Mouse (Mus musculus): ENCODE data around the gene Gm11569. TPM values are rescaled to one million over a fixed set of nuclear protein-coding genes. Genes with fewer than 3 reads are reported as not detected.

The Gm11569 gene
- polyA plus RNA-seq, 1 experiment from 2014 or later = not detected

DNA sequence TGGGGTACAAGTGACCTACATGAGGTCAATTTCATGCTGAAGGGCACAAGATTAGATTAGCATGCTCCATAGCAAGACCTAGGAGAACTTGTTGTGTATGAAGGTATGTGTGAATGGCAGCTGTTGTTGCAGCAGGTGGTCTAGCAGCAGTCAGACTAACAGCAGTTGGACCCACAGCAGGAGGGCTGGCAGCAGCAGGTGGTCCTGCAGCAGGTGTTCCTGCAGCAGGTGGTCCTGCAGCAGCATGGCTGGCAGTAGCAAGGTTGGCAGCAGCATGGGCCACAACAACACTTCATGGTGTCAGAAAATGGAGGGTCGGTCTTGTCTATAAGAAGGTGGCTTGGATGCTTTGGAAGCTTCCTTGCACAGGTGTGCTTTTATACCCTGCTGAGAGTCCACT lies 39.9 kb downstream of the Gm11569 start:
- H3K9me3 ChIP-seq = no peaks in the 10 kb centered on the region
- H3K27me3 ChIP-seq (replicated peaks) = no peaks in the 10 kb centered on the region
- no peak overlapping the region for H3K27ac ChIP-seq
- H3K4me1 ChIP-seq (replicated peaks) = no peaks in the 10 kb centered on the region
- no peak for ATAC-seq
- H3K4me2 ChIP-seq (replicated peaks) = no peak overlapping the region
- WGBS = 96% methylated on average over 1 of the region's 1 CpGs
- H3K4me3 ChIP-seq (replicated peaks) = no peak overlapping the region
- no peak overlapping the region for H3K9ac ChIP-seq
- no peaks in the 10 kb centered on the region for H3K36me3 ChIP-seq

Other genes starting within 250 kb of the Gm11569 start
- gene Krtap3-3, start 248.1 kb downstream of the Gm11569 start, polyA plus RNA-seq (2015; fragmentation: Nextera tagmentation; extraction: Ambion mirVana) = not detected in 2 replicates
- not detected in 2 replicates for gene Krtap3-2, start 242.1 kb downstream of the Gm11569 start, polyA plus RNA-seq (2015; fragmentation: Nextera tagmentation; extraction: Ambion mirVana)
- not detected in 2 replicates for gene Gm11939, start 239.5 kb downstream of the Gm11569 start, polyA plus RNA-seq (2015; fragmentation: Nextera tagmentation; extraction: Ambion mirVana)
- 0.30 TPM in 1 of 2 replicates, not detected in the other for gene Krtap3-1, start 232.3 kb downstream of the Gm11569 start, polyA plus RNA-seq (2015; fragmentation: Nextera tagmentation; extraction: Ambion mirVana)
- gene Krtap1-5, start 217.9 kb downstream of the Gm11569 start, polyA plus RNA-seq (2015; fragmentation: Nextera tagmentation; extraction: Ambion mirVana) = not detected in 2 replicates
- gene Krtap1-4, start 215.3 kb downstream of the Gm11569 start, polyA plus RNA-seq (2015; fragmentation: Nextera tagmentation; extraction: Ambion mirVana) = not detected in 2 replicates
- gene Krtap1-3, start 207.6 kb downstream of the Gm11569 start, polyA plus RNA-seq (2015; fragmentation: Nextera tagmentation; extraction: Ambion mirVana) = not detected in 2 replicates
- gene Krtap9-3, start 200.8 kb downstream of the Gm11569 start, polyA plus RNA-seq (2015; fragmentation: Nextera tagmentation; extraction: Ambion mirVana) = not detected in 2 replicates
- gene Gm11938, start 195.6 kb downstream of the Gm11569 start, polyA plus RNA-seq (2015; fragmentation: Nextera tagmentation; extraction: Ambion mirVana) = not detected in 2 replicates
- not detected in 2 replicates for gene Gm11937, start 188.7 kb downstream of the Gm11569 start, polyA plus RNA-seq (2015; fragmentation: Nextera tagmentation; extraction: Ambion mirVana)
- gene Krtap2-4, start 184.1 kb downstream of the Gm11569 start, polyA plus RNA-seq (2015; fragmentation: Nextera tagmentation; extraction: Ambion mirVana) = not detected in 2 replicates
- not detected in 2 replicates for gene Gm11562, start 178.5 kb downstream of the Gm11569 start, polyA plus RNA-seq (2015; fragmentation: Nextera tagmentation; extraction: Ambion mirVana)
- gene Krtap4-1, start 170.7 kb downstream of the Gm11569 start, polyA plus RNA-seq (2015; fragmentation: Nextera tagmentation; extraction: Ambion mirVana) = not detected in 2 replicates
- gene Krtap4-2, start 163.8 kb downstream of the Gm11569 start, polyA plus RNA-seq (2015; fragmentation: Nextera tagmentation; extraction: Ambion mirVana) = not detected in 2 replicates
- not detected in 2 replicates for gene Krtap4-7, start 154.8 kb downstream of the Gm11569 start, polyA plus RNA-seq (2015; fragmentation: Nextera tagmentation; extraction: Ambion mirVana)
- not detected in 2 replicates for gene Gm11555, start 148.7 kb downstream of the Gm11569 start, polyA plus RNA-seq (2015; fragmentation: Nextera tagmentation; extraction: Ambion mirVana)
- not detected in 2 replicates for gene Gm11563, start 140.0 kb downstream of the Gm11569 start, polyA plus RNA-seq (2015; fragmentation: Nextera tagmentation; extraction: Ambion mirVana)
- gene Krtap4-6, start 133.0 kb downstream of the Gm11569 start, polyA plus RNA-seq (2015; fragmentation: Nextera tagmentation; extraction: Ambion mirVana) = not detected in 2 replicates
- gene Gm14190, start 108.2 kb downstream of the Gm11569 start, polyA plus RNA-seq (2015; fragmentation: Nextera tagmentation; extraction: Ambion mirVana) = not detected in 2 replicates
- not detected in 2 replicates for gene Gm14180, start 64.6 kb downstream of the Gm11569 start, polyA plus RNA-seq (2015; fragmentation: Nextera tagmentation; extraction: Ambion mirVana)
- gene Gm11595, start 26.0 kb downstream of the Gm11569 start, polyA plus RNA-seq (2015; fragmentation: Nextera tagmentation; extraction: Ambion mirVana) = not detected in 2 replicates
- gene Krtap4-8, start 18.2 kb downstream of the Gm11569 start, polyA plus RNA-seq (2015; fragmentation: Nextera tagmentation; extraction: Ambion mirVana) = not detected in 2 replicates
- gene Krtap4-9, start 13.7 kb downstream of the Gm11569 start, polyA plus RNA-seq (2015; fragmentation: Nextera tagmentation; extraction: Ambion mirVana) = not detected in 2 replicates
- gene Gm11596, start 5.5 kb downstream of the Gm11569 start, polyA plus RNA-seq (2015; fragmentation: Nextera tagmentation; extraction: Ambion mirVana) = not detected in 2 replicates
- not detected in 2 replicates for gene Gm11554, start 5.5 kb upstream of the Gm11569 start, polyA plus RNA-seq (2015; fragmentation: Nextera tagmentation; extraction: Ambion mirVana)
- gene Krtap4-13, start 11.0 kb upstream of the Gm11569 start, polyA plus RNA-seq (2015; fragmentation: Nextera tagmentation; extraction: Ambion mirVana) = not detected in 2 replicates
- not detected in 2 replicates for gene Gm11564, start 16.7 kb upstream of the Gm11569 start, polyA plus RNA-seq (2015; fragmentation: Nextera tagmentation; extraction: Ambion mirVana)
- not detected in 2 replicates for gene 2300003K06Rik, start 39.1 kb upstream of the Gm11569 start, polyA plus RNA-seq (2015; fragmentation: Nextera tagmentation; extraction: Ambion mirVana)
- not detected in 2 replicates for gene Krtap4-16, start 52.7 kb upstream of the Gm11569 start, polyA plus RNA-seq (2015; fragmentation: Nextera tagmentation; extraction: Ambion mirVana)
- not detected in 2 replicates for gene Gm11568, start 59.0 kb upstream of the Gm11569 start, polyA plus RNA-seq (2015; fragmentation: Nextera tagmentation; extraction: Ambion mirVana)
- gene Gm11559, start 65.5 kb upstream of the Gm11569 start, polyA plus RNA-seq (2015; fragmentation: Nextera tagmentation; extraction: Ambion mirVana) = not detected in 2 replicates
- not detected in 2 replicates for gene Krtap9-1, start 74.5 kb upstream of the Gm11569 start, polyA plus RNA-seq (2015; fragmentation: Nextera tagmentation; extraction: Ambion mirVana)
- gene Gm11567, start 80.3 kb upstream of the Gm11569 start, polyA plus RNA-seq (2015; fragmentation: Nextera tagmentation; extraction: Ambion mirVana) = not detected in 2 replicates
- gene Krtap31-1, start 109.0 kb upstream of the Gm11569 start, polyA plus RNA-seq (2015; fragmentation: Nextera tagmentation; extraction: Ambion mirVana) = not detected in 2 replicates
- gene Gm11565, start 115.8 kb upstream of the Gm11569 start, polyA plus RNA-seq (2015; fragmentation: Nextera tagmentation; extraction: Ambion mirVana) = not detected in 2 replicates
- gene Krtap31-2, start 137.4 kb upstream of the Gm11569 start, polyA plus RNA-seq (2015; fragmentation: Nextera tagmentation; extraction: Ambion mirVana) = not detected in 2 replicates
- gene Krtap9-5, start 149.5 kb upstream of the Gm11569 start, polyA plus RNA-seq (2015; fragmentation: Nextera tagmentation; extraction: Ambion mirVana) = not detected in 2 replicates
- not detected in 2 replicates for gene Krtap29-1, start 180.1 kb upstream of the Gm11569 start, polyA plus RNA-seq (2015; fragmentation: Nextera tagmentation; extraction: Ambion mirVana)
- gene Krtap16-1, start 187.7 kb upstream of the Gm11569 start, polyA plus RNA-seq (2015; fragmentation: Nextera tagmentation; extraction: Ambion mirVana) = not detected in 2 replicates
- 0.26 TPM in 1 of 2 replicates, not detected in the other for gene Krtap17-1, start 195.1 kb upstream of the Gm11569 start, polyA plus RNA-seq (2015; fragmentation: Nextera tagmentation; extraction: Ambion mirVana)
- not detected in 2 replicates for gene Krt33a, start 217.3 kb upstream of the Gm11569 start, polyA plus RNA-seq (2015; fragmentation: Nextera tagmentation; extraction: Ambion mirVana)
- gene Krt33b, start 230.9 kb upstream of the Gm11569 start, polyA plus RNA-seq (2015; fragmentation: Nextera tagmentation; extraction: Ambion mirVana) = 0.09 TPM in 1 of 2 replicates, not detected in the other
- gene Krt34, start 242.6 kb upstream of the Gm11569 start, polyA plus RNA-seq (2015; fragmentation: Nextera tagmentation; extraction: Ambion mirVana) = not detected in 2 replicates

Measured in intestine, embryonic 15.5 days (tissue).